Mouse (Mus musculus): Measurements from ENCODE around the gene Cluap1. TPM values are rescaled to one million over a fixed set of nuclear protein-coding genes. Genes with fewer than 3 reads are reported as not detected.

The Cluap1 gene
- 40.1 and 42.1 TPM in 2 replicates for polyA plus RNA-seq (2015; fragmentation: Nextera tagmentation; extraction: Ambion mirVana)

DNA sequence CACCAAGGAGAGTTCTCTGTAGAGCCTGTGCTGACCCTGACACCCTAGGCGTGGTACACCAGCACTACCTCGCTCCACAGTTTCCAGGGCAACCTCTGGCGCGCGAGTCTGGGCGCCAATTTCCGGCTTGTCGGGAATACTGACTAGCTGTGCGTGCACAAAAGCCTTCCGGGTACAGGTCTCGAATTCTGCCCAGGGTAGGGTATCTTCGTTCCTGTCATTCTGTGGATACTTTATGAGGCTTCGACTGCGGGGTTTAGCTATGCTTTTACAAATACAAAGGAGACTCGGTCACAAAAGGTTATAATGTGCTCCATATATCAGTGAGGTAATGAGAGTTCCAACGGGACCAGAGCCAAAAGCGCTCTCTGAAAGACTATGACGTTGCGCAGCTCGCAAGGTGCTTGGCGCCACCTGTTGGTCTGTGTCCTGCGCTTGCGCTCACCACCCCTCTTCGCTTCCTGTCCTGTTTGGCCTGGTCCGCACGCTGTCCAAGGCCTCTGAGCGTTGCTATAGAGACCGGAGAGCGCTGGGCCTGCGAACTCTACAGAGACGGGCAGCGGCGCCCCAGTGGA lies at the start of gene Cluap1, which contains the start of gene 1700037C18Rik:
Gene Cluap1, plus strand, starts transcription at position 265 of the 575 bp plus-strand sequence.
Gene 1700037C18Rik, minus strand, starts transcription at position 153 of the 575 bp plus-strand sequence.
- no peaks in the 10 kb centered on the region for H3K27me3 ChIP-seq
- peak within 1 kb of the TSS; percentile 74 for H3K9ac ChIP-seq (replicated peaks)
- H3K9me3 ChIP-seq = no peaks in the 10 kb centered on the region
- H3K4me1 ChIP-seq = peaks cover 20% of the 10 kb centered on the region
- peak; percentile 96 for ATAC-seq (replicated peaks)
- peak within 1 kb of the TSS; percentile 70 for H3K4me3 ChIP-seq
- peak within 1 kb of the TSS; percentile 52 for H3K4me2 ChIP-seq (replicated peaks)
- peak within 1 kb of the TSS; percentile 79 for H3K27ac ChIP-seq (replicated peaks)
- under 1% methylated on average over 33 of the region's 33 CpGs for WGBS
- H3K36me3 ChIP-seq = peaks cover 37% of the 10 kb centered on the region

GRCm38 (mm10) chr16:3859254-3859653 lies 49.3 kb upstream of the Cluap1 start:
- Histone ChIP-seq H3K36me3 (peaks cover 27% of the 10 kb centered on the region), H3K4me1 (no peaks in the 10 kb centered on the region), H3K9ac (replicated peaks) (no peak overlapping the region), H3K27ac (replicated peaks) (no peak overlapping the region), H3K4me2 (replicated peaks) (no peak overlapping the region), H3K27me3 (no peaks in the 10 kb centered on the region), H3K4me3 (no peak overlapping the region), H3K9me3 (no peaks in the 10 kb centered on the region)
- no peak for ATAC-seq (replicated peaks)
- 90% methylated on average over 4 of the region's 4 CpGs for WGBS

DNA sequence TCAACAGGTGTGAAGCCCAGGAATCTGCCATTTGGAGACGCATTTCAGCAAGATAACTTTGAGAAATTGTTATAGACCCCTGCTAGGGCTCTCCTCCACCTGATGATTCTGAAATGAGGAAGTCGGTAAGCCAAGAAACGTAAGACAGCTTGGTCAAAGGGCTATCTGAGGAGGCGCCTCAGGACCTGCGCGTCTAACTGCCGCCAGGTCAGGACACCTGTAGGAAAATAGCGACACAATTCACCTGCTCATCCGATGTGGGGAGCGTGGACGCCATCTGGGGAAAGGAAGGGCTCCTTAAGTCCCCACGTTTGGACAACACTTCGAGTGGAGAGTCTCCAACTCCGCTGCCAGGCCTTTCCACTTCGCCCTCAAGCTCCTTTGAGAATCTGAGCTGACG lies 36.8 kb upstream of the Cluap1 start:
- H3K4me3 ChIP-seq = peak overlapping the region; percentile 65
- peaks cover 11% of the 10 kb centered on the region; the same call in 1 of the 2 replicates for H3K36me3 ChIP-seq
- peak overlapping the region; percentile 8 for H3K27ac ChIP-seq (replicated peaks)
- peaks cover 16% of the 10 kb centered on the region for H3K4me1 ChIP-seq
- WGBS = under 1% methylated on average over 16 of the region's 16 CpGs
- H3K9ac ChIP-seq (replicated peaks) = peak overlapping the region; percentile 67
- H3K4me2 ChIP-seq (replicated peaks) = peak overlapping the region; percentile 81
- no peak; the same call in 1 of the 2 replicates for ATAC-seq (replicated peaks)
- H3K27me3 ChIP-seq = no peaks in the 10 kb centered on the region
- H3K9me3 ChIP-seq = no peaks in the 10 kb centered on the region

DNA sequence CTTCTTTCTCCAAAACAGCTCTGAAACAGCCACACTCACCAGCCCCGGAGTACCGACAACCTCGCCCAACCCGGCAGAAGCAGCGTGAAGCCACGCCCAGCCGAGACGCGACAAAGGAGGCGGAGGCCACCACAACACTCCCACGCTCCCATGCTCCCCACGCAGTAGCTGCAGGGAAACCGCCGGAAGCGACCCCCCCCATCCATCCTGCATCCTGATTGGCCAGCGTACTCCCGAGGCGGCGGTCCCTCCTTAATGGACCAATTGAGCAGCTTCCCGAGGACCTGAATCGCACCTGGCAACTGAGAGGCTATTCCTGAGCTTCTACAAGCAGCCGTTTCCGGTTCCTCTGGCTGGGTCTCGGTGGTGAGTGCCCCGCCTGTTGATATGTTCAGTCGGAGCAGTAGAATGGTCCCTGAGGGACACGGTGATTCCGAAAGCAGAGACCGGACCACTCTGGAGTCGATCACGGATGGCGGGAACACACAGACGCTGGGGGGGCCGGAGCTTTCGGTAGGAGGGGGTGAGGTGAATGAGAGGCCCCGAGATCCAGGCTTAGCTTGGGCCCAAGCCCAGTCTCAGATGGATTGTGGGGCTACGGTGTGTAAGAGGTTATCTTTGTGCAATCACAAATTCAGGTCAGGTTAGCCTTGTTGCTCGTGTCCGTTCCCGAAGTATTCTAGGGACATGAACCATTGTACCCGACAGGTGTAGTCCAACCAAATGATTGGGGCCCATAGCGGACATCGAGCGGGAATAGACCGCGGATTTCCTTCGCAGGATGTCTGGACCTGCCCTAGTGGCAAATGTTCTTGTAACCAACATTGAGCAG lies 36.2 kb upstream of the Cluap1 start, which contains the start of gene Naa60:
Gene Naa60, plus strand, starts transcription at position 160 of the 832 bp plus-strand sequence.
- Histone ChIP-seq H3K27ac (replicated peaks) (peak within 1 kb of the TSS; percentile 8), H3K27me3 (no peaks in the 10 kb centered on the region), H3K9me3 (no peaks in the 10 kb centered on the region), H3K9ac (replicated peaks) (peak within 1 kb of the TSS; percentile 67), H3K4me1 (peaks cover 16% of the 10 kb centered on the region), H3K4me3 (peak within 1 kb of the TSS; percentile 65), H3K4me2 (replicated peaks) (peak within 1 kb of the TSS; percentile 81), H3K36me3 (peaks cover 11% of the 10 kb centered on the region; the same call in 1 of the 2 replicates)
- WGBS = 5% methylated on average over 47 of the region's 47 CpGs
- ATAC-seq (replicated peaks) = peak; percentile 97

GRCm38 (mm10) chr16:3876346-3876745 lies 32.3 kb upstream of the Cluap1 start:
- Histone ChIP-seq H3K27ac (replicated peaks) (no peak overlapping the region), H3K9me3 (no peaks in the 10 kb centered on the region), H3K9ac (replicated peaks) (no peak overlapping the region), H3K36me3 (peaks cover 11% of the 10 kb centered on the region; the same call in 1 of the 2 replicates), H3K4me1 (peaks cover 13% of the 10 kb centered on the region), H3K4me2 (replicated peaks) (no peak overlapping the region), H3K27me3 (no peaks in the 10 kb centered on the region), H3K4me3 (no peak overlapping the region)
- ATAC-seq (replicated peaks) = no peak
- WGBS = 92% methylated on average over 4 of the region's 4 CpGs

- under 1% methylated on average over 88 of the region's 88 CpGs for WGBS
- H3K27me3 ChIP-seq = no peaks in the 10 kb centered on the region
- H3K9ac ChIP-seq (replicated peaks) = peak within 1 kb of the TSS; percentile 94
- peak within 1 kb of the TSS; percentile 97 for H3K27ac ChIP-seq (replicated peaks)
- H3K4me2 ChIP-seq (replicated peaks) = peak within 1 kb of the TSS; percentile 69
- H3K9me3 ChIP-seq = no peaks in the 10 kb centered on the region
- H3K4me3 ChIP-seq = peak within 1 kb of the TSS; percentile 94
- peak; percentile 99 for ATAC-seq (replicated peaks)
- peaks cover 5% of the 10 kb centered on the region; the same call in 1 of the 2 replicates for H3K36me3 ChIP-seq
- peaks cover 23% of the 10 kb centered on the region for H3K4me1 ChIP-seq
Measured at GRCm38 (mm10) chr16:3884201-3885064, 24.2 kb upstream of the Cluap1 start, which contains the start of the genes Zfp597 and Gm20695. Gene Zfp597 (minus strand): TSS chr16:3884561. Gene Gm20695 (plus strand): TSS chr16:3884648.

DNA sequence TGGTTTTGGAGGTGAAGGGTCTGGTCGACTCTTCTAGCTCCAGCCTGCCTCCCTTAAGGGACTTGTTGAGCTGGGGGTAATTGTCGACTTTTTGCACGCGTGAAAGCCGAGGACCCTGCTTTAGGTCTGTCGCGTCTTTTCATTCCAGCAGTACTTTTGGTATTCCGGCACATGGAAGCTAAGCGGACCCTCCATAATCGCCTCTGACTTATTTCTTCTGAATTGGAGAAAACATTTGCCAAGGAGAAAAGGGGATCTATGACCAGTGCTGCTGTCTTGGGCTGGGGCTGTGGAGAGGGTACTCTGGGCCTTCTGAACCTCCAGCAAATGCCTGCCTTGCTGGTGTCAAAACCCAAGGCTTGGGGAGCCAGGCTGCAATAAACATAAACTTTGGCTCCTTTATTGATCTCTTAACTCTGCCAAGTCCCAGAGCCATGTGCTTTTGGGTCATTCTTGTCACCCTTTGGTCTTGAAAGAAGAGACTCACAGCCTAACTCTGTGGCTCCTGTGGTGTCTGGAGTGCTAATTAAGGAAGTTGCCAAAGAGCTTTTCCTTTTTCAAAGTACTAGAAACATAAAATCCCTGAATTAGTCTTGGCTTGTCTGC lies 23.4 kb upstream of the Cluap1 start:
- H3K9ac ChIP-seq (replicated peaks) = peak overlapping the region; percentile 94
- no peak for ATAC-seq (replicated peaks)
- 1% methylated on average over 10 of the region's 10 CpGs for WGBS

GRCm38 (mm10) chr16:3891621-3892295 lies 16.8 kb upstream of the Cluap1 start:
- ATAC-seq (replicated peaks) = no peak
- no peaks in the 10 kb centered on the region for H3K27me3 ChIP-seq
- WGBS = 96% methylated on average over 14 of the region's 14 CpGs
- H3K4me2 ChIP-seq (replicated peaks) = no peak overlapping the region
- peaks cover 7% of the 10 kb centered on the region; the same call in 1 of the 2 replicates for H3K36me3 ChIP-seq
- H3K4me3 ChIP-seq = no peak overlapping the region
- H3K9me3 ChIP-seq = no peaks in the 10 kb centered on the region
- H3K27ac ChIP-seq (replicated peaks) = no peak overlapping the region
- H3K4me1 ChIP-seq = no peaks in the 10 kb centered on the region
- no peak overlapping the region for H3K9ac ChIP-seq (replicated peaks)

More for the DNA sequence above, 23.4 kb upstream of the Cluap1 start:
- Histone ChIP-seq H3K27ac (replicated peaks) (peak overlapping the region; percentile 97), H3K4me2 (replicated peaks) (peak overlapping the region; percentile 69), H3K27me3 (no peaks in the 10 kb centered on the region), H3K4me3 (peak overlapping the region; percentile 94), H3K36me3 (peaks cover 3% of the 10 kb centered on the region; the same call in 1 of the 2 replicates), H3K9me3 (no peaks in the 10 kb centered on the region), H3K4me1 (peaks cover 23% of the 10 kb centered on the region)

GRCm38 (mm10) chr16:3893739-3894138 lies 14.9 kb upstream of the Cluap1 start:
- H3K27me3 ChIP-seq = no peaks in the 10 kb centered on the region
- no peaks in the 10 kb centered on the region for H3K9me3 ChIP-seq
- no peak overlapping the region for H3K4me3 ChIP-seq
- no peak for ATAC-seq (replicated peaks)
- no peaks in the 10 kb centered on the region for H3K4me1 ChIP-seq
- H3K27ac ChIP-seq (replicated peaks) = no peak overlapping the region
- H3K4me2 ChIP-seq (replicated peaks) = no peak overlapping the region
- no peak overlapping the region for H3K9ac ChIP-seq (replicated peaks)
- peaks cover 25% of the 10 kb centered on the region for H3K36me3 ChIP-seq
- 79% methylated on average over 3 of the region's 3 CpGs for WGBS

DNA sequence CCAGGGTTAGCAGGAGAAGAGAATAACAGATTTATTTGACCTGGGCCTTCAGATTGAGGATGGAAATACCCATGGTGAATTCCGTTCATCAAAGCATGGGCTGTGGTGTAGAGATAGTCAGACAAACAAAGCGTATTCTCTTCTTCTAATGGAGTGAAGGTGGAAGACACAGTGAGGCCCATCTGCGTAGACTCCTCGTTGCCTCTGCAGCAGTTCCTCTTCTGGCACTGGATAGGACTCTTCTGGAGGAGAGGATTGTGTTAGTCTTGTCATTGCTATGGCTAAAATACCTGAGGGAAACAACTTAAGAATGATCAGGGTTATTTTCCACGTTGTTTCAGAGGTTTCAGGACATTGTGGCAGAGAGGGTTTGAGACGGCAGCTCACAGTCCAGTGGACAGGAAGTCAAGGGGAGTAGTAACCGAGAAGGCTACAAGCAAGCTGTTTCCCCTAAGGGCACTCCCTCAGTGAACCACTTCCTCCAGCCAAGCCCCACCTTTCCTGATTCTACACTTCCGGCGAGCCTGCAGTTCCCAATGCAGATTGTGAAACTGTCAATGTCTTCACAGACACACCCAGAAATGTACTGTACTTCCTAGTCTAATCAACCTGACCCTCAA lies 13.3 kb upstream of the Cluap1 start:
- no peak overlapping the region for H3K27ac ChIP-seq (replicated peaks)
- no peaks in the 10 kb centered on the region for H3K4me1 ChIP-seq
- no peaks in the 10 kb centered on the region for H3K27me3 ChIP-seq
- H3K36me3 ChIP-seq = peaks cover 40% of the 10 kb centered on the region
- ATAC-seq (replicated peaks) = no peak
- H3K9me3 ChIP-seq = no peaks in the 10 kb centered on the region
- no peak overlapping the region for H3K9ac ChIP-seq (replicated peaks)
- no peak overlapping the region for H3K4me3 ChIP-seq
- H3K4me2 ChIP-seq (replicated peaks) = no peak overlapping the region
- 85% methylated on average over 9 of the region's 9 CpGs for WGBS

Data from forebrain, embryonic 15.5 days (tissue).